Mouse (Mus musculus): ENCODE data around the gene Trmt1l. TPM values are rescaled to one million over a fixed set of nuclear protein-coding genes. Genes with fewer than 3 reads are reported as not detected.

Trmt1l gene
- total RNA-seq, 2 experiments from 2014 or later, result 22.8 to 23.1 TPM

DNA sequence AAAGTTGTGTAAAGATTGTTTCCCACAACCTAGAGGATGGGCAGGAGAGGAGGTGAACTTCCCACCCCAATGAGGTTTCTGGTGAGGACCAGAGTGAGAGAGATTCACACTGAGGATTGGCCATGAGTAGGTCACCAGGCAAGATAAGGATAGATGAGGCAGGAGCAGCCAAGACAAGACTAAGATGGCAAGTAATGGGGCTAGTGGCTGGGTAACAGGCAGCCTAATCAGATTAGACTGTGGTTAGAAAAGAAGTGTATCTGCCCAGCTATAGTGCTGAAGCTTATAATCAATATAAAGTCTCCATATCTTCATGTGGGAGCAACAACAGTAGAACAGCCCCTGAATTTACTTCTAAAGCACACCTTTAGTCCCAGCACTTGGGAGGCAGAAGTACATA, 65.5 kb downstream of the Trmt1l start:
- no peak for DNase-seq

DNA sequence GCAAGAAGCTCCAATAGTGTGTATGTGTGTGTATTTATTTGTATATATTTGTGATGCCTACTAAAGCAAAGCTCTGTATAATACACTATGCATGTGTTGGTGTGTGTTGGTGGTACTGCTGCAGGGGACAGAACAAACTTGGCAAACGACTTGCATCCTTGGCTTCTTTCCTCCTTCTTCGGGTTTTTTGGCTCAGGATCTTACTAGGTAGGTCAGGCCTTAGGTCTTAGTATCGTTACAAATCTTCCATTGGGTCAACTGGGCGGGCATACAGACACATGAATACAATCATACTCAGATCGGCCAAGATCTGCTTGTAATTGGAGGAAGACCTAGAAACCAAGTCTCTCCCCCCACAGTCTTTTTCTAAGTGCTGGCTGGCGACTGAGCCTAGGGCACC, 66.4 kb downstream of the Trmt1l start:
- no peak for DNase-seq

DNA sequence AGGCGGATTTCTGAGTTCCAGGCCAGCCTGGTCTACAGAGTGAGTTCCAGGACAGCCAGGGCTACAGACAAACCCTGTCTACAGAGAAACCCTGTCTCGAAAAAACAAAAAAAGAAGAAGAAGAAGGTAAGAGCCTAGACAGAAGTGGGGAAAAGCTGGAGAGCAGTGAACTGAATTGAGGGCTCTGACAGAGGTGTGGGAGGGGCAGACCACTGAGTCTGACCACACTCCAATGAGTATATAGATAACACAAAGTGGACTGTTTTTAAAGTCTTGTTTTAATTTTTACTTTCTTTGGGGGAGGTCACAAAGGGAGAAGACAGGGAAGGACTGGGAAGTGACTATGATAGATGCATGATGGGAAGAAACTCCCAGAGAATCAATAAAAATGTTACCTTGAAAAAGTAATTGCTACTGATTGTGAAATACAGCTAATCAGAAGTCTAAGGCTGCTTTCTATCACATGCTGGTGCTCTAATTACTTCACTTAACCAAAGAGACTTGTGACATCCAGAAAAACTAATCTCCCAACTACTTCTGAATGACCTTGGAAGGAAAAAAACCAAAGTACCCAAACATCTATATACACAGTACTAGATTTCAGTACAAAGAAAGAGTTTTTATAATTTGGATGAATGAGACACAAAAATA, 67.4 kb downstream of the Trmt1l start:
- DNase-seq, result no peak

DNA sequence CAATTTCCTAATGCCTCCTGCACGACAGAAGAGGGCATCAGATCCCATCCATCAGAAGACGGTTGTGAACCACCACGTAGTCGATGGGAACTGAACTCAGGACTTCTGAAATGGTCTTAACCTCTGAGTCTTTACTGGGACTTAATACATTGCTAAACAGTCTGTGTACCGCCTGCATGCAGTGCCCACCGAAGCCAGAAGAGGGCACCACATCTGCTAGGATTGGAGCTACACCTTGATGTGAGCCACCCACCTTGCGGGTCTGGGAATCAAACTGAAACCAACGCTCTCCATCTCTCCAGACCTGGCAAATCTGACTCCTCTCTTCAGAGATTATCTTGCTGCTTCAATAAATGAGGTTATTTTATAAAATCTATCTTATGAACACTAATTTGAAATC, 68.7 kb downstream of the Trmt1l start:
- peak; percentile 12 to 42 for DNase-seq

DNA sequence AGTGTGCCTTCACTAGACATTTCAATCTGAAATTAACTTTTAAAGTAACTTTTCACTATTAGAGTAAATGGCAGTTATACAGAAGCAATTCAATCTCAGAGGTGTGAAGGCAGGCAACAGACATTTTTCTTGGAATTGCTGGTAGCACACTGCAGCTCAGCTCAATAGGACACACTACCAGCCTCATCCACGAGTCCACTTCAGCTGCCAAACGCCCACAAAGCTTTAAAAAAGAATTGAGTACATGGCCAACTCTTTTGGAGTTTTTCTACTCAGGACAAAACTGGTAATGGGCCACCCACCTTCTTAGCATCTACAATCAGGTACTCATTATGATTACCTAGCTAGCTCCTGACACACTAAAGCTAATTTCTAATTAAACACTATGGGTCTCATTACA, 69.6 kb downstream of the Trmt1l start:
- DNase-seq, result no peak

DNA sequence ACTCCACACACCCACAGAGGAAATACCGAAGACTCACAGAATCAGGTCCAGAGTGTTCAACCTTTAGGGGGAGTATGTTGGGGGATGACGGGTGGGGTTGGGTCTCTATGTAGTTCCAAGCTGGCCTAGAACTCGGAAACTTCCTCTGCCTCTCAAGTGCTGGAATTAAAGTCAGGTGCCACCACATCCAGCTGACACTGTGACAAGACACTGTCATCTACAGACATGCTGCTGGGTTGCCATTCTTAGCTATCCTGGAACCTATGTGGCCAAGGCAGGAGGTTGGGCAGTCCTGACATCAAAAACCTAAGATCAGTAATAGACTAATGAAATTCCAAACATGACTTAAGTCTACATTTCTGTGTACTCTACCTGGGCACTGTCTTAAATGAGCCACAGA, 70.0 kb downstream of the Trmt1l start:
- no peak for DNase-seq

DNA sequence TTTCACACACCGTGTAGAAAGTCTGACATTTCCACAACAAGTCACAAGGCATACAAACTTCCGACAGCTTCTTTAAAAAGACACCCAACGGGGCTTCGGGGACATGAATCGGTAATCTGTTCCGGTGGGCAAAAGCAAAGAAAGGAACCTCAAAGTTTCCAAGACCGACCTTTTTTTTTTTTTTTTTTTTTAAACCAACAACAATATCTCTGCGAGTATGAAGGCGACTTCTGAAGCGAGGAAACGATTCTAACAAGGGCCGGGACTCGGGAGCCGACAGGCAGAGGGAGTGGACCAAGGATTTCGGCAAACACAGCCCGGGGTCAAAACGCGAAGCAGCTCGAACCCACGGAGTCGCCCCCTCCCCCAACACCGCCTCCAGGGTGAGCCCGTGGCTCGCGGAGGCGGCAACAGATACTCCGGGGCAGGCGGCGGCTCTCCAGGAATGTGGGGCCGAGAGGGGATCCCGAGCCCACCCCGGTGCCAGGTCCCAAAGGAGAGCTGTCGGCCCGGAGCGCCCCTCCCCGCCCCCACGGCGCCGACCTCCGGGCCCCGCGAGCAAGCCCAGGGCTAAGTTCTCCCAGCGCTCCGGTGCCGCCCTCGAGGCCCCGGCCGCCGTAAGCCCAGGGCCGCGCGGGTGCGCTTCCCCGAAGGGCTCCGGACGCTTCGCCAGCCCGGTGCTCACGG, 71.6 kb downstream of the Trmt1l start:
- DNase-seq, result peak; percentile 58 to 69

DNA sequence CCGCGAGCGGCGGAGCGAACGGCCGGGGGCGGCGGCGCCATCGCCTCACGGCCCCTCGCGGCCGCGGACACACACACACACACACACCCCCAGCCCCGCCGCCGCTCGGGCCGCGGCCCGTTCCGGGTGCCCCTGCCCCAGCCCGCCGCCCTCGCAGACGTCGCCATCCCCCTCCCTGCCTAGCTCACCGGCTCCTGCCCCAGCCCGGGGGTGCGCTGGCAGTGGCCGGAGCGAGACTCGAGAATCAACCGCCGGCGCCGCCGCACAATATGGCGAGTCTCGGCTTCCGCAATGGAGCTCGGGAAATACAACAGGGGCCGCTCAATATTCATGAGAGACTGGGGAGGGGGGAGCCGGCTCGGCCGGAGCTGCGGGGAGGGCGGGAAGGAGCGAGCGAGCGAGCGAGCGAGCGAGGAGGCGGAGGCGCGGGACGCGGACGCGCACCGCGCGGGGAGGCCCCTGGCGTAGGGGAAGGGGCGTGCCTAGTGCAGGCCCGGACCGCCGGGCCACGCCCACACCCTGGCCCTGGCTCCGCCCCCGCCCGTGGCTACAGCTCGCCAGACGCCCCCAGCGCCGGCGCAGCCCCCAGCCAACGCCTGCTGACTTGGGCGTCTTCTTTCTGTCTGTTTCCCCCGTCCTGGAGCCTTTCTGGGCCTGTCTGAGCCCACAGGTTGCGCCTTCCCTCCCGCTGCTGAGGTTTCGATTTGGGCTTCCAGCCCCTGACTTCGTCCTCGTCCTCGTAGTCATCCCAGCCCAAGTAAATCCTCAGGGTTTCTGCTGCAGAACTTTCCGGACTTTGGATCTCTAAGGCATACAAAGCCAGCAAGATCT, 72.4 kb downstream of the Trmt1l start, which contains the start of gene Rnf2:
Gene Rnf2, minus strand, starts transcription at position 425 of the 831 bp plus-strand sequence.
- DNase-seq, result peak; percentile 94 to 96

Small RNA genes lying within 50 kb of the gene (microRNA-seq; reads per million reads assigned to microRNA genes)
- gene Mir7682, result 0 to 0.27 reads per million in 2 experiments

Other genes with a start within 250 kb of the Trmt1l start
- 1 to 10 TPM; 1.0 to 1.1 TPM for gene Gm47985, start 246.0 kb upstream of the Trmt1l start, total RNA-seq (2021)
- gene Gm8947, start 236.2 kb upstream of the Trmt1l start, total RNA-seq (2021), result not detected
- not detected for gene Gm47995, start 230.1 kb upstream of the Trmt1l start, total RNA-seq (2021)
- gene 3110040M04Rik, start 224.4 kb upstream of the Trmt1l start, total RNA-seq (2021), result not detected
- gene Gm47996, start 218.4 kb upstream of the Trmt1l start, total RNA-seq (2021), result not detected
- gene Ivns1abp, start 84.1 kb upstream of the Trmt1l start, total RNA-seq (2021), result 100 to 1,000 TPM; 867 to 929 TPM
- 1 to 10 TPM; 7.8 to 8.7 TPM for gene Swt1, start 87 bp upstream of the Trmt1l start, total RNA-seq (2021)
- 10 to 100 TPM; 14.7 to 15.3 TPM for gene Rnf2, start 72.4 kb downstream of the Trmt1l start, total RNA-seq (2021)
- 10 to 100 TPM; 10.6 to 11.9 TPM for gene Fam129a, start 142.6 kb downstream of the Trmt1l start, total RNA-seq (2021)